20 mouse cellular contexts compared by ENCODE assay signal in genomic region chr13:58972511-58972910, GRCm38 (mm10).
DNase-seq lines count a peak whose midpoint lies in the region; ATAC-seq and TF ChIP-seq lines count a peak whose summit lies in the region.
"Had no signal": no experiment of that assay in that cellular context is flagged by ENCODE, and none has a peak within 500 bp of the region (broad histone marks: within the 10 kb centered on the region; RNA-seq: fewer than 3 reads in every experiment).

No protein-coding gene starts in this region.

- no peaks in the 10 kb centered on the region for H3K27me3 ChIP-seq in heart, postnatal 0 days (ENCODE audit: control insufficient read depth, insufficient read depth, low read length)
- H3K27me3 ChIP-seq in neural tube, embryonic 13.5 days, result no peaks in the 10 kb centered on the region
- H3K27me3 ChIP-seq in neural tube, embryonic 15.5 days (replicated peaks), result no peaks in the 10 kb centered on the region
- H3K27me3 ChIP-seq in forebrain, embryonic 16.5 days (replicated peaks; ENCODE audit: control insufficient read depth, insufficient read depth, low read length), result no peaks in the 10 kb centered on the region
- H3K27me3 ChIP-seq: CH12.LX; embryonic facial prominence, embryonic 13.5 days; heart, embryonic 13.5 days; liver, embryonic 12.5 days; lung, embryonic 15.5 days; midbrain, embryonic 13.5 days had no signal

- WGBS in heart, postnatal 0 days, result 21% methylated on average over 5 of the region's 5 CpGs
- 56% methylated on average over 5 of the region's 5 CpGs for WGBS in neural tube, embryonic 13.5 days
- WGBS in neural tube, embryonic 15.5 days, result 60% methylated on average over 5 of the region's 5 CpGs
- WGBS in forebrain, embryonic 16.5 days, result 29% methylated on average over 5 of the region's 5 CpGs
- WGBS in olfactory bulb, adult 2 months, result 38% methylated on average over 5 of the region's 5 CpGs

- H3K4me2 ChIP-seq in heart, postnatal 0 days (ENCODE audit: low read depth, low read length), result no peak overlapping the region
- H3K4me2 ChIP-seq in neural tube, embryonic 13.5 days, result no peak overlapping the region
- H3K4me2 ChIP-seq in neural tube, embryonic 15.5 days, result no peak overlapping the region
- H3K4me2 ChIP-seq in forebrain, embryonic 16.5 days (ENCODE audit: low read length), result no peak overlapping the region
- H3K4me2 ChIP-seq: embryonic facial prominence, embryonic 13.5 days; heart, embryonic 13.5 days; liver, embryonic 12.5 days; lung, embryonic 15.5 days; midbrain, embryonic 13.5 days had no signal

- no peak for TF ChIP-seq POLR2A in olfactory bulb, adult 2 months (IDR thresholded peaks at IDR 0.05; ENCODE audit: insufficient read depth, low read depth, low read length)

- ATAC-seq in heart, postnatal 0 days (ENCODE audit: insufficient read depth, low read depth), result no peak
- no peak for ATAC-seq in neural tube, embryonic 13.5 days (ENCODE audit: low read depth)
- ATAC-seq in neural tube, embryonic 15.5 days (ENCODE audit: low FRiP score), result no peak
- ATAC-seq in forebrain, embryonic 16.5 days, result no peak
- ATAC-seq: liver, embryonic 12.5 days had no signal

- peaks cover 4% of the 10 kb centered on the region; the same call in 1 of the 2 replicates for H3K4me1 ChIP-seq in heart, postnatal 0 days (ENCODE audit: control insufficient read depth, insufficient read depth)
- peaks cover 34% of the 10 kb centered on the region for H3K4me1 ChIP-seq in neural tube, embryonic 13.5 days (replicated peaks)
- H3K4me1 ChIP-seq in neural tube, embryonic 15.5 days, result peaks cover 24% of the 10 kb centered on the region
- H3K4me1 ChIP-seq in forebrain, embryonic 16.5 days (replicated peaks; ENCODE audit: control insufficient read depth, insufficient read depth, low read length), result peaks cover 17% of the 10 kb centered on the region
- peaks cover 15% of the 10 kb centered on the region for H3K4me1 ChIP-seq in olfactory bulb, adult 2 months (ENCODE audit: control insufficient read depth, insufficient read depth, low read length)
- H3K4me1 ChIP-seq: liver, embryonic 12.5 days; lung, embryonic 15.5 days had no signal

- H3K4me3 ChIP-seq in heart, postnatal 0 days (ENCODE audit: low read depth, low read length), result no peak overlapping the region
- no peak overlapping the region for H3K4me3 ChIP-seq in neural tube, embryonic 13.5 days
- H3K4me3 ChIP-seq in neural tube, embryonic 15.5 days (replicated peaks), result no peak overlapping the region
- no peak overlapping the region for H3K4me3 ChIP-seq in forebrain, embryonic 16.5 days (replicated peaks; ENCODE audit: low read length)
- no peak overlapping the region for H3K4me3 ChIP-seq in olfactory bulb, adult 2 months (ENCODE audit: insufficient read depth, low read depth, low read length)
- H3K4me3 ChIP-seq: embryonic facial prominence, embryonic 13.5 days; heart, embryonic 13.5 days; left cerebral cortex, adult 2 months; liver, embryonic 12.5 days; lung, embryonic 15.5 days; midbrain, embryonic 13.5 days had no signal

- TF ChIP-seq CTCF in heart, postnatal 0 days (IDR thresholded peaks at IDR 0.05; ENCODE audit: low read depth), result no peak
- no peak for TF ChIP-seq CTCF in olfactory bulb, adult 2 months (IDR thresholded peaks at IDR 0.05; ENCODE audit: insufficient read depth, low read depth, low read length)

- H3K9me3 ChIP-seq in heart, postnatal 0 days (replicated peaks; ENCODE audit: control insufficient read depth, low read length), result no peaks in the 10 kb centered on the region
- no peaks in the 10 kb centered on the region for H3K9me3 ChIP-seq in neural tube, embryonic 13.5 days
- H3K9me3 ChIP-seq in neural tube, embryonic 15.5 days (replicated peaks), result no peaks in the 10 kb centered on the region
- H3K9me3 ChIP-seq in forebrain, embryonic 16.5 days (ENCODE audit: control insufficient read depth, low read length), result no peaks in the 10 kb centered on the region
- H3K9me3 ChIP-seq: embryonic facial prominence, embryonic 13.5 days; heart, embryonic 13.5 days; liver, embryonic 12.5 days; lung, embryonic 15.5 days; midbrain, embryonic 13.5 days had no signal

- H3K36me3 ChIP-seq in heart, postnatal 0 days (replicated peaks; ENCODE audit: control insufficient read depth, insufficient read depth, low read length), result no peaks in the 10 kb centered on the region
- no peaks in the 10 kb centered on the region for H3K36me3 ChIP-seq in neural tube, embryonic 13.5 days
- H3K36me3 ChIP-seq in neural tube, embryonic 15.5 days, result no peaks in the 10 kb centered on the region
- H3K36me3 ChIP-seq in forebrain, embryonic 16.5 days (ENCODE audit: control insufficient read depth, insufficient read depth), result no peaks in the 10 kb centered on the region
- H3K36me3 ChIP-seq: embryonic facial prominence, embryonic 13.5 days; heart, embryonic 13.5 days; liver, embryonic 12.5 days; lung, embryonic 15.5 days; midbrain, embryonic 13.5 days had no signal

- peak; percentile 9 for DNase-seq in heart, postnatal 0 days (ENCODE audit: low spot score)
- no peak for DNase-seq in heart, postnatal 14 days
- DNase-seq in urinary bladder, postnatal 4 days (ENCODE audit: low spot score in 2 of 2), result no peak
- no peak for DNase-seq in left cerebral cortex, postnatal 10 days (ENCODE audit: extremely low spot score in 1 of 2, low spot score in 2 of 2)
- DNase-seq: adrenal gland, adult 8-10 months; cerebellum, adult 2 months; kidney, adult 11 months; kidney, postnatal 10 days; thymus, postnatal 4 days had no signal

- H3K27ac ChIP-seq in heart, postnatal 0 days (ENCODE audit: low read depth), result no peak overlapping the region
- H3K27ac ChIP-seq in neural tube, embryonic 13.5 days (replicated peaks), result peak overlapping the region; percentile 42; the same call in 1 of the 2 replicates
- no peak overlapping the region for H3K27ac ChIP-seq in neural tube, embryonic 15.5 days (replicated peaks)
- H3K27ac ChIP-seq in forebrain, embryonic 16.5 days (ENCODE audit: low read length), result peak overlapping the region; percentile 49
- peak overlapping the region; percentile 38; the same call in 1 of the 2 replicates for H3K27ac ChIP-seq in olfactory bulb, adult 2 months (ENCODE audit: insufficient read depth, low read depth, low read length)
- H3K27ac ChIP-seq: embryonic facial prominence, embryonic 13.5 days; heart, embryonic 13.5 days; liver, embryonic 12.5 days; lung, embryonic 15.5 days; midbrain, embryonic 13.5 days had no signal

- no peak for TF ChIP-seq EP300 in heart, postnatal 0 days (IDR thresholded peaks at IDR 0.05; ENCODE audit: low read depth)

- intact Hi-C loops in heart, postnatal 14 days (cut with DNase I), result no loop called here
- intact Hi-C loops in left cerebral cortex, postnatal 10 days (cut with DNase I), result no loop called here

- H3K9ac ChIP-seq in heart, postnatal 0 days (replicated peaks; ENCODE audit: low read depth, low read length), result no peak overlapping the region
- H3K9ac ChIP-seq in neural tube, embryonic 13.5 days, result no peak overlapping the region
- no peak overlapping the region for H3K9ac ChIP-seq in neural tube, embryonic 15.5 days (replicated peaks)
- no peak overlapping the region for H3K9ac ChIP-seq in forebrain, embryonic 16.5 days (replicated peaks; ENCODE audit: low read depth, low read length)
- H3K9ac ChIP-seq: embryonic facial prominence, embryonic 13.5 days; heart, embryonic 13.5 days; liver, embryonic 12.5 days; lung, embryonic 15.5 days; midbrain, embryonic 13.5 days had no signal

Comparison
In these comparisons a context has a peak if more than half of its experiments do, and no peak if none do; other contexts are left out.
1. H3K27ac ChIP-seq: peak in neural tube, embryonic 13.5 days (single experiment), forebrain, embryonic 16.5 days (single experiment) and olfactory bulb, adult 2 months (single experiment); none in heart, postnatal 0 days (single experiment) and neural tube, embryonic 15.5 days (single experiment).